Mouse (Mus musculus) embryo, embryonic 10 days (tissue): ENCODE data around the gene Cngb1.

Source experiments
- DNase-seq: peaks from one replicate; pipeline ENCODE4 v3.0.0-alpha.2; 2015; ENCODE audit warnings: low spot score

The Cngb1 gene

GRCm38 (mm10) chr8:95323201-95323600 lies 16.8 kb upstream of the Cngb1 start:
- DNase-seq, result no peak

DNA sequence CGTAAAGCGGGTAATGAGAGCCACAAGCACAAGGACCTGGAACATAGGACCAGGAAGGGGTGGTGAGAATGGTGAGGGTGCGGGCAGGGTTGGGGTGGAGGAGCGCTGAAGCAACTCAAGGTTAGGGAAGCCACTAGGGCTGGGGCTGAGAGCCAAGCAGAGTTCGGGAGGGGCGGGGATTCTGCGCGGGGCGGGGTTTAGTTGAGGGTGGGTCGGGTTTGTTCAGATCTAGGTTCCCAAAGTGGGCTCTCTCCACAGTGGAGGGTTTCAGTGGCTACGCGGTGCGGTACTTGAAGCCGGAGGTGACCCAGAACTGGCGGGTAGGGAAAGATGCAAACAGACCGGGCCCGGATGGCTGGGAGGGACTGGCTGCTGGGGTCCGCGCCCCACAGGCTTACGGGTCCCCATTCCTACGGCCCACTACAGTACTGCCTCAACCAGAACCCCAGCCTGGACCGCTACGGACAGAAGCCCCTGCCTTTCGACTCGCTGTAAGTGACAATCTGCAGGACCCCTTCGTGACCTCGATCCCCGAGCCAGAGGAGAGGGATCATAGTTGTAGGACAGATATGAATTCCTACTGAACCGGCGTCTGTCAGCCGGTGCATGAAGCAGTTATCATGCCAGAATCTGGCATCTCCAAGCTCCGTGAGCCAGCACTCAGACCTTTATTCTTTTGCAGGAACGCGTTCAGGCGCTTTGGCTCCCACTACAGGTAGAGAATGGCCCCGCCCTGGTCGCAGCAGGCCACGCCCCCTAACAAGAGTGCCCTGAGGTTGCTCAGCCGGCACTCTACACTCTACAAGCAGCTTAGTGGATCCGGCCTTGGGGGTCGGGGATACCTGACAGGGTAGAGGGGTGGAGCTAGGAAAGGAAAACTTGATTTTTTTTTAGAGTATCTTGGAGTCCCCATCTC lies 14.1 kb upstream of the Cngb1 start:
- DNase-seq, result peak; percentile 71

DNA sequence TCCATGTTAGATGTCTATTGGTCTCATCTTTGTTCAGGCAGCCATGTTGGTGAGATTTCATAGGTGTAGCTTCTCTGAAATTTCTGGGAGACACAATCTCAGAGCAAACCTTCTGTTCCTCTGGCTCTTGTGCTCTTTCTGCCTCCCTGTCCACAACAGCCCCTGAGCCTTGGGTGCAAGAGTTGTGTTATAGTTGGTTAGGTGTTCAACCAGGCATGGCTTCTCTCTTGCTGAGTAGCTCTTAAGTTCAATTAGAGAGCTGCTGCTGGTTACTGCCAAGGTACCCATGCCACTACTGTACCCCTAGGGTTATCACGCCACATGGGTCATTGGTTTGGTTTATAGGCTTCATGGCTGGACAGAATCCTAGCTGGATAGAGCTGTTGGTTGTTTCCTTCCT lies 9.0 kb upstream of the Cngb1 start:
- DNase-seq, result no peak

GRCm38 (mm10) chr8:95314707-95315106 lies 8.3 kb upstream of the Cngb1 start:
- no peak for DNase-seq

DNA sequence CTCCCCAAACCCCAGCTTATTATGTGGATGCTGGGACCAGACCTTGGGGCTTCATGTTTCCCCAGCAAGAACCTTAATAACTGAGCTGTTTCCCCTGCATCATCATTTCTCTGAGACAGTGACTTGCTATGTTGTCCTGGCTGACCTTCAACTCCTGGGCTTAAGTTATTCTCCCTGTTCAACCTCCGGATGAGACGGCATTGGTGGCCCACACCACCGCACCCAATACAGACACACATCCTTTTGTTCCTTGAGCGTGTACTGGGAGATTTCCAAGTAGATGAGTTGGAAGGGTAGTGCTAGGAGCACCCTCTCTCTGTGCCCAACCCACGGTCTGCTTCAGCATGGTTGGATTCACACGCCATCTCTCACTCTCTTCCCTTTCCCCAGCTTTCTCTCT lies 7.5 kb upstream of the Cngb1 start:
- no peak for DNase-seq

GRCm38 (mm10) chr8:95312836-95313235 lies 6.5 kb upstream of the Cngb1 start:
- no peak for DNase-seq

DNA sequence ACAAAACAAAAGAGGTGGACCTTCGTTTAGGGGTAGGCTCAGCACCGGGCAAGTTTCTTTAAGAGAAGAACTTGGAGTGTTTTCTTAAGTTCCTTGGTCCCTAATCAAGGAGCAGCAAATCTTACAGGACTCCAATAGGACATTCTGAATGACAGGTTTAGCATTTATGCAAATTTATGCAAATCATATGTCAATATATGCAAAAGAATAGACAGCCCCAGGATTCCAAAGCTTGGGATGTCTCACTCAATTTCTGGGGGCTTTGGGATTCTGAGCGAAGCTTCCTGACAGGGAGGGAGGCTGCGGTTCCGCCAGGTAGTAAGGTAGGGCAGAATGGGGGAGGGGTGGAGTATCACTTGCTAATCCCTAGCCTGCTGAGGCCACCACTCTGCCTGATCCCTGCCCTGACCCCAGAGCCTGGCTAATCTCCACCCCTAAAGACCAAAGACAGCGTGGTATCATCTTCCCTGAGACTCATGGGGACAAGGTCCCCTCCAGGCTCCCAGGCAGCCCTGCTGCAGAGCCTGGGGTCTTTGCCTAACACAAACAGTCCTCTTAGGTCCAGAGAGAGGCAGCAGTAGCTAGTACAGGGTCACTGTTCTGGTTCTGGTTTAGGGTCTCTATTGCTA lies 4.1 kb upstream of the Cngb1 start, which contains the start of gene Tepp:
Gene Tepp (plus strand): TSS at position 225 of the 629 bp plus-strand sequence.
- DNase-seq, result no peak

DNA sequence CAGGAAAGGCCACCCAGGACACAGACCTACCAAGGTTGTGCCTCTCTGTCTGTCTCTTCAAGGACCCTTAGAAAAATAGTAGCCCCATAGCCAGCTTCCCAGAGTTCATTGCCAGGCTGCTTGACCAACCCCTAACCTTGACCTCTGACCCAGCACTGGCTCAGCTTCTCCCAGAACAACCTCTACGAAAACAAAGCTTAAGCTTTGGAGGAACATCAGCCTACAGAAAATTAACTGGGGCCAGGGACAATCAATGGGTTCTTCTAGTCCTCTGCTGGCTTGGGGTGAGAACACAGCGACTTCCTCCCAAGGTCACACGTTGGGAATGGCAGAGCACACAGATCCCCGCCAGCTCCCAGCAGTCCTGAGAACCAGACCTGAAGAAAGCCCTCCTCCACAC lies 859 bp downstream of the Cngb1 start:
- DNase-seq, result no peak

DNA sequence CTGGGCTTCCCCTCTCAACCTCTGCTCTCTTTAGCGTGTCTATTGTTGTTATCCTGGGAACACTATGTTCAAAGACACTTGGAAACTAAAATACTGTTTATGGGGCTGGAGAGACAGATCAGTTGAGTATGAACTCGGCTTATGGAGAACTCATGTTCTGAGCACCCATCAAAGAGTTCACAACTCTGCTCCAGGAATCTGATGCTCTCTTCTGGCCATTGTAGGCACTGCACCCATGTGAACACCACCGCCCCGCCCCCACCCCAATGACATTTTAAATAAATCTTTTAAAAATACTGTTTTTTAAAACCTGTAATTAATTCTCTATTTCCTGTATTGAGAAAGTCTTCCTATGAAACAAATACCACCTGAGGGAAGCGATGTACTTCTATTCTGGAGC lies 4.0 kb downstream of the Cngb1 start:
- DNase-seq, result peak; percentile 45

DNA sequence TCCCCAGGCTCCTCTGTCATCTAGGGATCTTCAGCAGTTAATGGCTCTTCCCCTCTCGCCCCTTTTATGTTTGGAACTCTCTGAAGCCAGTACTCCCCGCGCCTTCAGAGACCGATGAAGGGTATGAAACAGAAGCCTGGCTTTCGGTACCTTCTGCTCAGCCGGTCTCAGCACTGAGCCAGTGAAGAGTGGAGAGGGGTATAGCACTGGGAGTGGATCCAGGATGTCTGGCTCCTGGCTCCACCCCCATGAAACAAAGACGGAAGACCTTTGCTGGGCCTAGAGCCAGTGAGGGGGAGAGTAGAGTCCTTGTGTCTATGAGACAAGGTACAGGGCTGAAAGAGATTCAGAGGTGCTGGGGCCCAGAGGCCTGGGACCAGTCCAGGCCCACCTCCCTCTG lies 12.5 kb downstream of the Cngb1 start:
- no peak for DNase-seq

DNA sequence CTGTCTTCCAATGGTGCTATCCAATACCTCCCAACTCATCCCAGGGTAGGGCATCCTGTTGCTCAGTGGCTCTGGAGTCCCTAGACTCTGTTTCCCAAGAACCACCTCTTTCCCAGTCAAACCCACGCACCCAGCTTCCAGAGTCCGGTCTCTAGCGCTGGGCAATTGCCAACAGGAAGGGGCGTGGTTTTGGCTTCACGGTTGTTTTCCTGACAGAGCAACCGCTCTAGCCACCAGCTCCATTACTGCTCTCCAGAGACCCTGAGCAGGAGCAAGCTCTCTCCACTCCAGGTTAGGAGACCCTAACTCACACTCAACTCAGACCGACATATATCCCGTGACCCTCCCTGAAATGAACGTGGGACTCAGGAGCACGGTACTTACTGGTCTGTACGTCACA lies 13.2 kb downstream of the Cngb1 start:
- no peak for DNase-seq

GRCm38 (mm10) chr8:95289066-95289650 lies 17.2 kb downstream of the Cngb1 start:
- no peak for DNase-seq

- DNase-seq, result no peak
These were observed 24.9 kb downstream of the Cngb1 start for GRCm38 (mm10) chr8:95281493-95281892.

DNA sequence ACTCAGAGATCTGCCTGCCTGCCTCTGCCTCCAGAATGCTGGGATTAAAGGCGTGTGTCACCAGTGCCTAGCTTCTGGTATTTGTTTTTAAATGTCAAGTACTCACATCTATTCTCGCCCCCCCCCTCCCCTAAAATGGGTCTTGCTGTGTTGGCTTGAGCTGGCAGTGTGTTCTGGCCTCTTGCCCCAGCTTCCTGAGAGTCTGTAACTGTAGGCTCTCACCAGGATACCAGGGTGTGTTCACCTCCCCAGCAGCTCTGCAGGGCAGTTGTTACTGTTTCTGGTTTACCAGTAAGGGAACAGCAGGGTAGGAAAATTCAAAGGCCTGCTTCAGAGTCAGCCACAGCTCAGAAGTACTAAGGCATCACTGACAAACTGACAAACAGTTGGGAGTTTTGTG lies 33.5 kb downstream of the Cngb1 start:
- no peak for DNase-seq

GRCm38 (mm10) chr8:95271841-95272240 lies 34.5 kb downstream of the Cngb1 start:
- no peak for DNase-seq

DNA sequence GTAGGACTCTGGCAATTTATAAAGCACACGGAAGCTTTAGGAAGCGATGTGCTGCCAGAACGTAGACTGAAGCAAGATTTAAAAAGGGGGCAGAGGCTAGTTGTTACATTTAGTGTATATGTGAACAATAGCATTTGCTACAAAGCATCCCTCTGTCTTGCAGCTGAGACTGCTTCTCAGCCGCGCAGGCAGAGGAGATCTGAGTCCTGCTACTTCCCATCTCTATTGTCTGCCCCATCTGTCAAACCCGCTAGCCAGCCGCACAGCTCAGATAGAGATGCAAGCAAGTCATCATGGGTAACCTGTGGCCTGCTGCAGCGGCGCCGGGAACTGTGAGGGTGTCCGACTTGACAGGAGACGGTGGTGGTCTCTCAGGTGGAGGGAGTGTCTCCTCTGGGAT lies 35.9 kb downstream of the Cngb1 start:
- DNase-seq, result no peak

- no peak for DNase-seq
These were observed 44.2 kb downstream of the Cngb1 start for GRCm38 (mm10) chr8:95262181-95262580.

DNA sequence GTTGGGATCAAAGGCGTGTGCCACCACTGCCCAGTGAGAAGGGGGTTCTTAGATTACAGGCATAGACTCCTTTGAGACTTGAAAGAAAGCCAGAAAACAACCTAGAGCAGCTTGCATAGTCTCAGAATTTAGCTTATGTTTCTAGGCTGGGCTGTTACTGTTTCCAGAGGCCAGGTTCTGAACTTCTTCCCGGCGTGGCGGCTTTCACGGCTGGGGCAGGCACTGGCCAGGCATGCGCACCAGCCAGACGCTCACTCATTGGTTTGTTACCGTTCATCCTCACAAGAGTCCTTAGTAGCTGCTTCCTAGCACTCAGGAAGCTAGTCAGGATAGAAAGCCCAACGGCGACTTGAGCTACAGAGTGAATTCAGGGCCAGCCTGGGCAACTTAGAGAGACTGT lies 50.8 kb downstream of the Cngb1 start:
- DNase-seq, result no peak

DNA sequence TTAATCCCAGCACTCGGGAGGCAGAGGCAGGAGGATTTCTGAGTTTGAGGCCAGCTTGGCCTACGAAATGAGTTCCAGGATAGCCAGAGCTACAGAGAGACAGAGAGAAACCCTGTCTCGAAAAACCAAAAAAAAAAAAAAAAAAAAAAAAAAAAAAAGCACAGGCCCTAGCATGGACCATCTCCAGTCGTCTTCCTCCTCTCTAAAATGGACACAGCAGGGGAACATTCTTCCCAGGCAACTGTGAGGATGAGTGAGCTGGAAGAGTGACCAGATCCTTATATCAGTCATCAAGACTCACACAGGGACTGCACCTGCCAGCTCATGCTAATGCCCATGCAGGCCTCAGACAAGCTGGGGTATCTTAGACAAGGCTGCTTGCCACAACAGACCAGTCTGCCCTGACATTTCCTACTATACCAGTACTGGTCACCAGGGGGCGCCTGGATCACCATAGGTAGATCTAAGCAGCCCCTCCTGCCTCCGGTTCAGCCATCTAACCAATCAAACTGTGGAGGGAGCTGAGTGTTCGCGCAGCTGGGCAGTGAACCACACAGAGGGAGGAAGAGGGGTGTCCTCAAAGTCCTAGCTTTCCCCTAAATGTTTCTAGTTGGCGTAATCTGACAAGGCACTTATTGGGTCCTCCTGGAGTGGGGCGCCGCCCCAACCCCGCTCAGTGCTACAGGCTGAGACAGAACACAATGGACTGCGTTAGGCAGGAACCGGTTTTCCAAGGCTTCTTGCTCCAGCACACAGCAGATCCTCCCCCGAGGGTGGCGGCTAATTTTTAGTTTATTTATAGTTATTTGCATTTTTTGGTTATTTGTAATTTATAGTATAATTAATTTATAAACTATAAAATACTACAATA lies 51.6 kb downstream of the Cngb1 start:
- peak; percentile 97 for DNase-seq

GRCm38 (mm10) chr8:95252056-95252455 lies 54.3 kb downstream of the Cngb1 start:
- DNase-seq, result peak; percentile 17

DNA sequence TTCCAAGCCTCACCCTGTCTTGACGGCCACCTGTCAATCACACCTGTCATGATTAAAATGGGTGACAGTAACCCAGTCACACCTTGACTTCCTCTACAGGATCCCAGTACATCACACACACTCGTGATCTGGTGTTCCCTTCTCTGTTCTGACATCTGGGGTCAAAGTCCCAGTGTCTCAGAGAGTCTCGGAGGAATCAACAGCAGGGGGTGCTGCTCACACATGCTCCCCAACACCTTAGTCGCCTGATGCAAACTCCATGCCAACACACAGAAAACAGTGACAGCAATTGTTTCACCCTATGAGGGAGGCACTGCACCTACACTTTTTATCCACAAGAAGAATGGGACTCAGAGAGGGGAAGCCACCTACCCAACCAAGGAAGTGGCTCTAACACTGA lies 56.5 kb downstream of the Cngb1 start:
- no peak for DNase-seq

GRCm38 (mm10) chr8:95247277-95247676 lies 59.1 kb downstream of the Cngb1 start:
- no peak for DNase-seq
